In the genomic region with DNA sequence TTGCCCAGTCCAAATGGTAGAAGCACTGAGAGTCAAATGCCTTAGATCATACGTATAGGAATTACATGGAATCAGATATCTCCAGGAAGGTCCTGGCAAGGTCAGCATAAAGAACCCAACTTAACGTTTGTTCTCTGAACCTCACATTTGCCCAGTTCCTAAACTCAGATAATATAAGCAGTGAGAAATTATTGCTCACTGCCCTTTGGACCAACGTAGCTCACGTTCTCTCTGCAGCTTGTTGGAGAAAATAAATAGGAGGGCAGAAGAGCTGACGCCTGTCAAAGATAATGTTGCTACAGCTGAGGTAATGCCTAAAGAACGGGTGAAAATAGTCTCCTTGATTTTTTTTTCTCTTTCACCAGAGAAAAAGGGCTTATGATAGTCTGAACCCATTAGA, we compare ENCODE assay signal across 25 mouse cellular contexts.
"Had no signal": no experiment of that assay in that cellular context is flagged by ENCODE, and none has a peak within 500 bp of the region (broad histone marks: within the 10 kb centered on the region; RNA-seq: fewer than 3 reads in every experiment).

No protein-coding gene starts in this region.

- H3K27me3 ChIP-seq: heart, embryonic 12.5 days; hindbrain, embryonic 12.5 days; kidney, embryonic 15.5 days; limb, embryonic 13.5 days; limb, embryonic 15.5 days; liver, embryonic 12.5 days had no signal

- H3K9me3 ChIP-seq: heart, embryonic 10.5 days; heart, embryonic 12.5 days; hindbrain, embryonic 10.5 days; hindbrain, embryonic 12.5 days; kidney, embryonic 15.5 days; limb, embryonic 15.5 days; liver, embryonic 12.5 days had no signal

- DNase-seq: gastrocnemius, adult 2 months; gastrocnemius, postnatal 10 days; gastrocnemius, postnatal 25 days; heart, adult 18-20 months; heart, postnatal 10 days; heart, postnatal 4 days; kidney, adult 11 months; kidney, adult 2 months; kidney, adult 9 months; kidney, postnatal 14 days; kidney, postnatal 36 days; layer of hippocampus, postnatal 36 days; left cerebral cortex, postnatal 4 days had no signal

- H3K36me3 ChIP-seq: heart, embryonic 10.5 days; heart, embryonic 12.5 days; hindbrain, embryonic 10.5 days; hindbrain, embryonic 12.5 days; kidney, embryonic 15.5 days; limb, embryonic 13.5 days; limb, embryonic 15.5 days; liver, embryonic 12.5 days had no signal

- ATAC-seq: hindbrain, embryonic 16.5 days; inflammation-experienced regulatory T-cells, adult 6 months; liver, embryonic 12.5 days had no signal

- H3K9ac ChIP-seq: heart, embryonic 12.5 days; hindbrain, embryonic 12.5 days; hindbrain, embryonic 14.5 days; kidney, embryonic 15.5 days; limb, embryonic 13.5 days; limb, embryonic 15.5 days; liver, embryonic 12.5 days had no signal

- H3K4me1 ChIP-seq: heart, embryonic 10.5 days; heart, embryonic 12.5 days; kidney, embryonic 15.5 days; liver, embryonic 12.5 days had no signal

- H3K4me2 ChIP-seq: heart, embryonic 12.5 days; hindbrain, embryonic 12.5 days; hindbrain, embryonic 14.5 days; kidney, embryonic 15.5 days; limb, embryonic 13.5 days; limb, embryonic 15.5 days; liver, embryonic 12.5 days had no signal

- H3K4me3 ChIP-seq: gastrocnemius, adult 2 months; heart, embryonic 10.5 days; heart, embryonic 12.5 days; hindbrain, embryonic 10.5 days; hindbrain, embryonic 12.5 days; kidney, embryonic 15.5 days; limb, embryonic 13.5 days; limb, embryonic 15.5 days; liver, embryonic 12.5 days had no signal

- H3K27ac ChIP-seq: gastrocnemius, adult 2 months; heart, embryonic 10.5 days; hindbrain, embryonic 10.5 days; hindbrain, embryonic 12.5 days; hindbrain, embryonic 14.5 days; kidney, embryonic 15.5 days; kidney, postnatal 0 days; limb, embryonic 13.5 days; limb, embryonic 15.5 days; liver, embryonic 12.5 days had no signal
